Mouse (Mus musculus) heart, adult 9 months (tissue): ENCODE data around the gene Gm21863.
"Not testable (repeated sequence)": the region's sequence is repeated elsewhere in the genome, so short reads cannot be mapped to it uniquely, and the experiment has no call there.

Source experiments
- DNase-seq, 2 experiments: peaks; one replicate each; pipeline ENCODE4 v3.0.0; 2022; ENCODE audit warnings: low spot score in 2 of 2

The Gm21863 gene

DNA sequence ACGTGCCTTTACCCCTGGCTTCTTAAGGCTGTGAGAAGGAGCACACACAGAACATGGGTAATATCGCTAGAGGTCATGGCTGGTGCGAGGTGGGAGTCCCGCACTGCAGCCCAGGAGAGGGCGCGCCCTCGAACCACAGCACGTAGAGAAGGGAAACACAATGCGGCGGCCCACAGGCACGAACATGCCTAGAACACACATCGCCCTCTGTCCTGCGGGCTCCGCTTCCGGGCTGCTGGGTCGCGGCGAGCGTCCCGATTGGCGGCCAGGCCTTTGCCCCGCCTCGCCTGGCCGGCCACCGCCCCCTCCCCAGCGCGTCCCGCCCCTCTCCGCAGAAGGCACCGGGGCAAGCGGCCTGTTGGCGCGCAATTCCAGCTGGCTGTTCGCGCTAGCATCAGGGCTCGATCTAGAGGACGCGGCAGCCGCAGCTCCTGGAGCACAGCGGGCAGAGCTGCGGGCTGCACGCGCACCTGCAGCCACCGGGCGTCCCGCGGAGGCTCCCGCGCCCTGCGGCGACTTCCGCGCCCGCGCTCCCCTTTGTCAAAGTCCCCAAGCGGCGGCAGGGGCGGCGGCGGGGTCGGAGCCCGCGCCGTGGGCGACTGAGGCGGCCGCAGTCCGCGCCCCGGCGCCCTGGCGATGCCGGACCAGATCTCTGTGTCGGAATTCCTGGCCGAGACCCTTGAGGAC, at the start of gene Gm21863:
Gm21863 (plus strand) TSS at position 637 of the 687 bp plus-strand sequence.
- DNase-seq: not testable (repeated sequence)

DNA sequence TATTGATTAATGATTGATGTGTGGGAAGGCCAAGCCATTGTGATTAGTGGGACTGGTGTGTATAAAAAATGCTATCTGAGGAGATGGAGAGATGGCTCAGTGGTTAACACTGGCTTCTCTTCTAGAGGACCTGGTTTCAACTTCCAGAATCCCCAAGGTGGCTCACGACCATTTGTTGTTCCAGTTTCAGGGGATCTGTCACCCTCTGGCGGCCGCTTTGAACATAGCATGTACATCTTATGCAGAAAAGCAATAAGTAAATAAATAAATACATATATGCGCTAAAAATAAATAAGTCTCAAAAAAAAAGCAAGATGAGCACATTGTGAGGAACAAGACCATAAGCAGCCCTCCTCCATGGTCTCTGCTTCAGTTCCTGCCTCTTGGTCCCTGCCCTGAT, 26.3 kb upstream of the Gm21863 start:
- not testable (repeated sequence) for DNase-seq
